Mouse (Mus musculus) lung, postnatal 10 days (tissue): ENCODE data around the gene Ubqln4.

Experiments used
- DNase-seq: peaks from one replicate; pipeline ENCODE4 v3.0.0; 2021

Ubqln4 gene

DNA sequence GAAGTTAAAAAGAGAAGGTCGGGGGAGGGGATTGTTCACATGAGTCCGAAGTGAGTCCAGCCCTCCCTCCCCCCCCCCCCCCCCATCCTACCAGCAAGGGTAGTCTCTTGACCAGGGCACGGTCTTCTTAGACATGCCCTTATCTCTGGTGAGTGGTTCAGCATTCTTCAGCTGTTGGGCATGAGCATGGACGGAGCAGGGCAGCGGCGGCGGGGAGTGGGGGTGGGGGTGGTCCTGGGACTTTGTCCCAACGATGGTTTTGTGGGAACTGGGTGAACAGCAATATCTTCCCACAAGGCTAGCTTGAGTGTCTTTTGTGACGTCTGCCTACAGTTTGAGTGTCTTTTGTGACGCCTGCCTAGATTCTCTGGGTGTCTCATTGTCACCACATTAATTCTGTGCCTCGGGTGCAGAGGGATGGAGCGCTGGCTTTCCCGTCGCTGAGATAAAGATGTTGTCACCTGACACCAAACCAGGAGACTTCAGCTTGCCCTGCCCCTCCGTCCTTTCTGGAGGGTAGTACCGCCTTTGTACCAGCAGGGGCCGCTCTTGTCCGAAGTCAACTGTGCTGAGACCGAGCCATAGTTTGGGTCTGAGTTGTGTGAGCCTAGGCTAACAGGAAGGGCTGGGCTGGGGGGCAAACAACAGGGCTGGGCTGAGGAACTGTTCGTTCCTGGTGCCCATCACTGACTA lies 53.7 kb downstream of the Ubqln4 start:
- peak; percentile 94 for DNase-seq

DNA sequence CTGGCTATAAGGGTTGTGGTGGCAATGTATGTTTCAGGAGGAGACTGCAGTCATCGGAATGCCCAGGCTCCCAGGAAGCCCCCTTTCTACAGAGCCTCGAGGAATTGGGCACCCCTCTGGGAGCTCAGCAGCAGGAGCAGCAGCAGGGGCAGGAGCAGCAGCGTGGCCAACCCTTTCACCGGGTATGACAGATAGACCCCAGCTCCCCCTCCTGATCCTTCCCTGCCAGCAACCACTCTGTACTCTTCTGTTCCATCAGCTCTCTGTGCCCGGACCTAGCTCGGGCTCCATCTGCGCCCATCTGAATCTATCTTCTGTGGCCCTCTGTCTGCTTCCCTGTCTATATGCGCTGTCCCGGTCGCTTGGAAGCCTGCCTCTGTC lies 54.2 kb downstream of the Ubqln4 start:
- no peak for DNase-seq

DNA sequence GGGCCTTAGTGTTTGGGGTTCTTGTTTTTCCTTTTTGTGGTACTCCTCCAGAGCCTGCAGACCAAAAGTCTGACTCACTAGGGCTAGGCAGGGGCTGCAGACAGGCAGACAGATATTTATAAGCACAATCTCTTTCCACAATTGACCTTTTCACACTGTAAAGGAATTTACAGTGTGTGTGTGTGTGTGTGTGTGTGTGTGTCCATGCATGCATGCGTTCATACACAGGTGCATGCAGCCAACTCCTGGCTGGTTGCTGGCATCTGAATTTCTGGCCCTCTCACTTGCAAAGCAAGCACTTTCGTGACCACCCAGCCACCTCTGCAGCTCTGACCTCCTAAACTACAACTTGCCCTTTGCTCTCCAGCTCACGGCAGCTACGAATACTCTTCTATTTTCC lies 55.5 kb downstream of the Ubqln4 start:
- DNase-seq: no peak

DNA sequence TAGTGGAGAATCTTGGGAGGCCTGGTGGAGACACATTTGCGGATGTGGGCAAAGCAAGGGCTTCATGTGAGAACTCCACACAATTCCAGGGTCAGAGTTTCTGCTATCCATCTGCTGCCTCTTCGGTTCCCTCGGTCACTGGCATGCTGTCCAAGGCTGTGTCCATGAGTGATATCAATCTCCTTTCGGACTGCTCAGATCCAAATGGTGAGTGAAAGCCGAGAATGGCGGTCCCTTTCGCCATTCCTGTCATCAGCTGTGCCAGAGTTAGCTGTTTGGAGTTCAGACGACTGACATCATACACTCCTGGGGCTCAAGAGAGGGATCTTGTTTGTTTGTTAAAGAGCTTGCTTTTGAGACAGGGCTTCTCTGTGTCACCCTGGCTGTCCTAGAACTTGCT lies 60.9 kb downstream of the Ubqln4 start:
- DNase-seq: no peak

DNA sequence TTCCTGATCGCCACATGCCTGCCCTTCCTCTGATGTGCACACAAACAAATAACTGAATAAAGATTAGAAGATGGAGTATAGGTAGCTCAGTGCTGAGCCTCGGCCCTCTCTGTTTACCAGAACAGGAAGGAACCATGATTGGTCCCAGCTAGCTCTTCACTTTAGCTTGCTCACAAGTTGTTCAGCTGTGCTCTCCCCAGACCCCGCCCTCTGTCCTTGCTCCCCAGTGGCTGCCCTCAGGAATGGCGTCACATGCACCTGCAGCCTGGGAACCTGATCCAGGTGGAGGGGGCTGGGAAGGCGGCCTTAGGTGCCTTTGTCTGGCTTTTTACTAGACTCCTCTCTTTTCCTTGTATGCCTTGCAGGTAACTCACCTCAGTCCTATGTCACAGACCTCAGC lies 61.6 kb downstream of the Ubqln4 start:
- DNase-seq: peak; percentile 58

DNA sequence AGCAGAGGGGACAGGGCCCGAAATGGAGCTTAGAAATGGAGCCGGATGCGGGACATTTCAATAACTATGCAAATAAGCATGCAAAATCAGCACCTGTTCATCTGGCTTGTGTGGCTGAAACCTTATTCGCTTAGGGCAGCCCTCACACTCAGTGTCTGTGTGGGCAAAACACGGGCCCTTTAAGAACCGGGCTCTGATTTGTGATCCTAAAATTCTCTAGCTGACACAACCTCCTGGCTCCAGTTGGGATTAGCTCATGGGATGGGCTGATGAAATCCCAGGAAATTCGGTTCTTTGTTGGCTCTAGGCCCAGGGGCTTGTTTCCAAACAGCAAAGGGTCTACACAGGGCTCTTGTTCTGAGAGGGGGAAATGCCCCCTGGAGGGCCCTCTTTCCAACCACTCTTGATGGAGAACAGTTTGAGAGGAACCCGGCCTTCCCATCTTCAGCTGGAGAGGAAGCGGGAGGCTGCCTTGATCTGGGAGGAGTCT lies 62.4 kb downstream of the Ubqln4 start:
- peak; percentile 90 for DNase-seq

DNA sequence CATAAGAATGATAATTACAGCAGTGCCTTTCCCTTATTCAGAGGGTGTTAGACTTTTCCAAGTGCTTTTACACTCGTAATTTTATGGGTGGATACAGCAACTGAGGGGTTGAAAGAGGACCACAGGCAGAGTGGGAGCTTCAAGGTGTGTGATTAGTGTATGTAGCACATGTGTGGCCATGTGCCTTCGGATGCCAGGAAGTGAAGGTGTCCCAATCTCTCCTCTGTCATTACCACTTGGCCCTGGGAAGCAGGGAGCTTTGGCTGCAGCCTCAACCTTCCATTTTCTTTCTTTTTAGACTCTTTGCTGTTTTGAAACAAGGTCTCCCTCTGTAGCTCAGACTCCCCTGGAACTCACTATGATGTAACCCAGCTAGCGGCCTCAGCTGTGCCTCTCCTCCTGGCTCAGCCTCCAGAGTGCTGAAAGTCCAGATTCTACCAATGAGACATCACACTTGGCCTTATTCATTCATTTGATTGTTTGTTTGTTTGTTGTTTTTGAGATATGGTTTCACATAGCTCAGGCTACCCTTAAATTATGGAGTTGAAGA lies 63.5 kb downstream of the Ubqln4 start:
- no peak for DNase-seq

DNA sequence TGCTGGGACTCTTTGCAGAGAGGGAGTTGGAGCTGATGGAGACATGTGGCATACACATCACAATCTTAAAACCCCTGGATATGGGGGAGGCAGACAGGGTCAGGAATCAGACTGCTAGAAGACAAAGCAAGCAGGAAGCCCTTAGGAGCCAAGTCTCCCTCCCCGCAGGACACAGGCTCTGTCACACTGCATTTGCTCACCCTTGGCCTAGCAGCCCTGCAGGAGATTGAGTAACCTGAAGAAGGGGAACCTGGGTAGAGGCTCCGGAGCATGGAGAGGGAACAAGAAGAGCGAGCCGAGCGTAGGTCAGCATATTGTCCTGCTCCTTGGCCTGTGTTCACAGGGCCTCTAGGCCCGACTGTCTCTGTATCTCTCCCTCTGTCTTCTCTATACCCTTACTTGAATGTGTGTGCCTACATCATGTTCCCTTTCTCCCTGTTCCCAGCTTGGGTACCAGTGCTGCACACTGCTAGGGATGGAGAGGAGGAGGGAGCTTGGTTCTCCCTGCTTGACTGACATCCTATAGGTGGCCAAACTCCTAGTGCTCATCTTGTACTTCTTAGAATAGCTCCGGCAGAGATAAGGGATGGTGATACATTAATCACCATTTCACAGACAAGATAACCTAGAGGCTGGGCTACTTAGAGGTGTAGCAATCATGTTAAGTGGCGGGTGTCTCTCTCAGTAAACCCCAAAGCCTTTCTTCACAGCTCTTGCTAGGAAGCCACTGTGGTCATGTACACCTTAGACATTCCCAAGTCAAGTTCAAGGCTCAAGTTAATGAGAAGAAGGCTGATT lies 64.7 kb downstream of the Ubqln4 start:
- DNase-seq: no peak
